Mouse (Mus musculus) layer of hippocampus, adult 8-10 months (tissue): ENCODE data around the gene Mdga1. TPM values are rescaled to one million over a fixed set of nuclear protein-coding genes. Genes with fewer than 3 reads are reported as not detected.

Experiments
- DNase-seq, 2 experiments: peaks; one replicate each; pipeline ENCODE4 v3.0.0; 2022; ENCODE audit warnings: low spot score in 2 of 2
- total RNA-seq, 4 experiments: library from RNA; stranded (reverse); gene quantifications; 2 replicates each; pipeline ENCODE4 v1.2.4; 2022

Gene Mdga1
- total RNA-seq, 4 experiments from 2014 or later, result 51.9 to 62.7 (median 57.1) TPM

GRCm38 (mm10) chr17:29983190-29983589 lies 13.3 kb upstream of the Mdga1 start:
- DNase-seq, result no peak

- DNase-seq, result no peak
Observed at GRCm38 (mm10) chr17:29981568-29981967, 11.7 kb upstream of the Mdga1 start.

DNA sequence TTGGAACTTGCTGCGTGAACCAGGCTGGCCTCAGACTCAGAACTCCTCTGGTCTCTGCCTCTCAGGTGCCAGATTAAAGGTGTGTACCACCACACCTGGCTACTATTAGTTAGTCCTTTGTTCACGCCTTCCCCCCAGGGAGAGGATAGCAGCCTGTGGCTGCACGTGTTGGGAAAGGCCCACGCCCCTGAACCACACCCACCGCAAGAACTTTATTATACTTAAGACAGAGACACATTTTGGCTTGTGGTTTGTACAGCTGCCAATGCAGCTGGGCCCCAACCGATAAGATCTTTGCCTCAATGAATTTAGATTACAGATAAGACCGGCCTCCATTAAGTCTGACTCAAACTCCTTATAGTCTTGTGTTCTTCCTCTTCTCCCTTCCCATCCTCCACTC lies 10.0 kb upstream of the Mdga1 start:
- DNase-seq, result no peak

DNA sequence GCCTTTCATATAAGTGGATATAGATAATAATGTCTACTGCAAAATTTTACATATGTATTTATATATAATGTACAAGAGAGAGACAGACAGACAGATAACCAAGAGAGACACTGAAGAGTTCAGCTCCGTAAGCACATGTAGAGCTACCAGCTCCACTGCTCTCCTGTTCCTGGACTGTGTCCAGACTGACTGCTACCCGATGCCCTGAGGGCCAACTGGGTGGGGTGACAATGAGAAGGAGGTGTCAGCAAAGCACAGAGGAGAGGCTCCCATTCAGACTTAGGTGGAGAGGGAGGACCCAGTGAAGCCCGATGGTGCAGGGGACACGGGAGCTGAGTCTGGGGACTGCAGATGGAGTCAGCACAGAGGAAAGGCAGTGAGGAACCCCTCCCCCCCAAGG lies 9.1 kb upstream of the Mdga1 start:
- no peak for DNase-seq

GRCm38 (mm10) chr17:29975731-29976130 lies 5.8 kb upstream of the Mdga1 start:
- peak; percentile 78 to 89 for DNase-seq

DNA sequence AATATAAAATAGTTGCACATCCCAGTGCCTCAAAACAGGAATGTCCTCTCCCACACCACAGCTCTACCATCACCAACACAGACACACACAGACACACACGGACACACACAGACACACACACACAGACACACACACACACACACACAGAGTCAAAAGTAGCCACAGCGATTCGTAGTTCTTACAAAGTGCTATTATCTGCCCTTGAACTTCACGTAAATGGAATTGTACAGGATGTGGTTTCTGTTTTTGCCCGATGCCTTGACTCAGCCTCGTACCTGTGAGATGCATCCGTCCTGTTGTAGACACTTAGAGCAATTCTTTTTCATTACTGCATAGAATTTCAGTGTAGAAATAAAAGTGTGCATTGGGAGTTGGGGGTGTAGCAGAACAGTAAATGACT lies 3.3 kb upstream of the Mdga1 start:
- DNase-seq, result no peak

DNA sequence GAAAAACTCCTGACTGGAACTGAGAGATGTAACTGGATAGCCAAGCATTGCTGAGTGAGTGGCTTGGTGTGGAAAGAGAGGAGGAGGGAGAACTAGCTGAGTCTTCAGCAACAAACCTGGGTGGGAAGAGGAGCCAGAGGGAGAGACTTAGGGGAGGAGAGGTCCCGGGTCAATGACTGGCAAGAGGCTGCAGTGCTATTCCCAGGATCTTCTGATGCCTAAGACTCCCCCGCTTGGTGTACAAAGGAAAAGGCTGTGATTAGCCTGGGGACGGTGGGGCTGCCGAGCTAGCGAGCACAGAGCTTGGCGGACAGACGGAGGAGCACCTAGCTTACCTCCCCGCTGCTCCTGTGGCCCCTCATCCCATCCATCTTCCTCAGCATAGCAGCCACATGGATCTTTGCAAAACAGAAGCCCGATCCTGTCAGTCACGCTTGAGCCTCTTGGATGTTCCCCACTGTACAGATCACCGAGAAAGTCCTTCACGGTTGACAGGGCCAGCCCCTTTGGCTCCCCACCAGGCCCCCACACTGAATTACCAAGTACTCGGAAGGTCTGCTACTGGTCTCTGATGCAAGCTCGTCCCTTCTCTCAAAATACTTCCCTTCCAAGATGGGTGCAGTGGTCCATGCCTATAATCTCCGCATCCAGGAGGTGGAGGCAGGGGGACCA lies 2.0 kb upstream of the Mdga1 start:
- no peak for DNase-seq

GRCm38 (mm10) chr17:29965506-29965905 lies 4.4 kb downstream of the Mdga1 start:
- no peak for DNase-seq

- no peak for DNase-seq
Observed at GRCm38 (mm10) chr17:29963730-29964259, 6.1 kb downstream of the Mdga1 start.

DNA sequence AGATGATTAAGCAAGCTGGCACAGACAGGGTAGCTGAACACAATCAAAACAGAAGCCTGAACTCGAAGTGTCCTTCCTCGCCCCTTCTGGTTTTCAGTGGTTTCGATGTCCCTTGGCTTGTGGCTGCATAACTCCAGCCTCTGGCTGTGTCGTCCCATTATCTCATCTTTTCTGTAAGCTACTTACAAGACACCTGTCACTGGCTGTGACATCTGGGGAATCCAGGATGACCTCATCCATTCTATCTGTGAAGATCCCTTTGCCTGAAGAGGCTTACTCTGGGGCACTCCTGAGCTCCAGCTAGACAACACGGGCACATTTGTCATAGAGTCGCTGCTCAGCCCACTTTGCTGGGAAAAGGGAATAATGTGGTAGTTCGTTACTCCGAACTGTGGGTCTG lies 14.0 kb downstream of the Mdga1 start:
- no peak for DNase-seq

DNA sequence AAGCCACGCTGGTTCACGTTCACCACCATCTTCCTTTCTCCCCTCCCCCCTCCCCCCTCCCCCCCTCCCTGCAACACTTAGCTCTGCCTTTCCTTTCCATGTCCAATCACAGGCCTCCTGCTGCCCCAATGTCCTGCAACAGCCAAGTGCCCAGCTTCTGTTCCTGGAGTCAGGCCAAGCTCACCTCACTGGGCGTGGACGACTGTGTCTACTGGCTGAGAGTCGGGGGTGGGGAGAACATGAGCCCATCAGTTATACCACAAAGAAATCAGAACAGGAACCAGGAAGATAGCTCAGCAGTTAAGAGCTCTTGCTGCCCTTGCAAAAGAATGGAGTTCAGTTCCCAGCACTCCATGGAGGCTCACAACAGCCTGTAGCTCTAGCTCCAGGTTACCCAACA lies 15.6 kb downstream of the Mdga1 start:
- DNase-seq, result no peak

DNA sequence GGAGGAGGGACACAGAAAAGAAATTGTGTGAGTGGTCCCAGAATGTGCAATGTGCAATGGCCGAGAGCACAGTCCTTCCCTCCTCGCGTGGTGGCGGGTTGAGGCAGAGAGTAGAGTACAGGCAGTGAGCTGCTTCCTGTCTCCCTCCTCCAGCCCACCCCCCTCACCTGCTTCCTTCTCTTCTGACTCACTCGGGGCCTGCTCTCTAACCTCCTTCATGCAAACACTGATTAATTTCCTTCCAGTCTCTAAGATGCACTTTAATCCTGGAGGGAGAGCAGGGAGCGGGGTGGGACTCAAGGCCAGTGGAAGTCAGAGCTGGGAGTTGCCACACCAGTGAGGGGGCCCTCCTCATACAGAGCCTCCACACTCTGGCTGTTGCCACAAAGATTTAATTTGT lies 18.8 kb downstream of the Mdga1 start:
- DNase-seq, result no peak

DNA sequence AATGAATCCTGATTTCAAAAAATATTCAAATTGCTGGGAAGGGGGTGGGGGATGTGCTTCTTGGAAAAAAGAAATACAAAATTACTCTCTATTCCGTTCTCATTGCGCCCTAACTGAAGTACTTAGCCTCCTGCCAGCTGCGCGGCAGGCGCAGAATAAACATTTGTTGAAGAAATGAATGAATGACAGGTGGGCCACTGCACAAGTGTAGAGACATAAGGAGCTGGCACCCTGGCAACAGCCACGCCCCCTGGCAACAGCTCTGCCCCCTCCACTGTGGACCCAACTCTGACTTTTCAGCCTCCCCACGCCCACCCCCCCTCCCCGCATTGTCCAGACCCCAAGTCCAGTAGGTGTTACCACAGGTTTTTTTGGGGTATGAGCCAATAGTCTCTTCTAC lies 19.3 kb downstream of the Mdga1 start:
- DNase-seq, result no peak

- DNase-seq, result no peak
Observed at GRCm38 (mm10) chr17:29947271-29947714, 22.6 kb downstream of the Mdga1 start.

DNA sequence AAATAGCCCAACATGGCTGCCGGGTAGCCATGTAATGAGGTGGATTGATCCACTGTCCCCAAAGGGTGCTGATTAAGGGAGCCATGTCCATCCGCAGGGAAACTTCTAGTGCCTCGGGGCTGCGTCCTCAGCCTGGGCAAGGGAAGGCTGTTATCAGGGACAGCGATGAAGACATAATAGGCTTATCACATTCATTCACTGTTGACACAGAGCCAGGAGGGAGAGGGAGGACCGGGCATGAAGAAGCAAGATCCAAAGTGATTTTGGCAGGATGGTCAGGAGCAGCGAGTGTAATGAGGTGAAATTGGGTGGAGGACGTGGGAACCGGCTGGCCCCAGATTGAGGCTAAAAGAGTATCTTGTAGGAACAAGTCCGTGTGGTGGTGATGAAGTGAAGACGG lies 25.5 kb downstream of the Mdga1 start:
- DNase-seq, result no peak

- DNase-seq, result no peak
Observed at GRCm38 (mm10) chr17:29939011-29939410, 30.9 kb downstream of the Mdga1 start.

- no peak for DNase-seq
Observed at GRCm38 (mm10) chr17:29937350-29937781, 32.5 kb downstream of the Mdga1 start.

GRCm38 (mm10) chr17:29934133-29934851 lies 35.6 kb downstream of the Mdga1 start:
- DNase-seq, result no peak

DNA sequence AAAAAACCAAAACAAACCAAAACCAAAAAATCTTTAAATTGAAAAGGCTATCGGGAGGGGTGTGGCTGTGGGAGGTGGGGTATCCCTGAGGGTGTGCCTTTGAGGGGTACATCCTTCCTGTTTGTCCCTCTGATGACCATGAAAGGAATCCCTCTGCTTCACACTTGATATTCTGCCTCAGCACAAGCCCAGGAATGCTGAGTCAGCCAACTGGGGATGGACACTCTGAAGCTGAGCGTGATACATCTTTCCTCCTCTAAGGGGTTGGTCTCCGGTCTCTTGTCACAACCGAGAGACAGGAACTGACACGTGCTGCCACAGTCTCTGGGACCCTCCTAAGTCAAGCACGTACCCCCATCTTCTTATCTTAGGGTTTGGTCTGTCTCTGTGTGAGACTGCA lies 37.1 kb downstream of the Mdga1 start:
- no peak for DNase-seq

- no peak for DNase-seq
Observed at GRCm38 (mm10) chr17:29931224-29931945, 38.5 kb downstream of the Mdga1 start.

DNA sequence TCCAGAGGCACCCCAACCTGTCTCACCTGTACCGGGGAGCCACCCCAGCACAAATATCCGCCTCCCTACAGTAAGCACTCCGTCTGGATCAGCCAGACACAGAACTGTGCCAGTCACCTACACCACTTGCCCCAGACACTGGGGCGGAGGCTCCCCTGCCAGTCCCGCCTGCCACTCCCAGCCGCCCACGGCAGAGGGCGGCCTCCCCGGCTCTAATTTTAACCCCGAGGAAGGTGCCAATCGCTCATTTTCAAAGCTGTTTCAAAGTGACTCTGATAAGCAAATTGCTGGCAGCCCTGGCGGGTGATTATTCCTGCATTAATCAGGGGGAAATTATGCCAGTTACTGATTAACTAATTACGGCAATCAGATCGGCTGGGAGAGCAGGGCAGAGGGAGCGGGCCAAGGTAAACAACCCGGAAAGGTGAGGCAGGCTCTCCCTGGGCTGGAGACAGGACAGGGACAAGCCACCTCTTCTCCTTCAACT lies 41.1 kb downstream of the Mdga1 start:
- DNase-seq, result peak; percentile 48 to 49
